Mouse (Mus musculus): Measurements from ENCODE around the gene Hdhd3. TPM values are rescaled to one million over a fixed set of nuclear protein-coding genes. Genes with fewer than 3 reads are reported as not detected.
A peak's percentile ranks its signal among the peaks of the same experiment; 100 is the strongest.

Gene Hdhd3
- polyA plus RNA-seq, 1 experiment from 2014 or later: 125 TPM

DNA sequence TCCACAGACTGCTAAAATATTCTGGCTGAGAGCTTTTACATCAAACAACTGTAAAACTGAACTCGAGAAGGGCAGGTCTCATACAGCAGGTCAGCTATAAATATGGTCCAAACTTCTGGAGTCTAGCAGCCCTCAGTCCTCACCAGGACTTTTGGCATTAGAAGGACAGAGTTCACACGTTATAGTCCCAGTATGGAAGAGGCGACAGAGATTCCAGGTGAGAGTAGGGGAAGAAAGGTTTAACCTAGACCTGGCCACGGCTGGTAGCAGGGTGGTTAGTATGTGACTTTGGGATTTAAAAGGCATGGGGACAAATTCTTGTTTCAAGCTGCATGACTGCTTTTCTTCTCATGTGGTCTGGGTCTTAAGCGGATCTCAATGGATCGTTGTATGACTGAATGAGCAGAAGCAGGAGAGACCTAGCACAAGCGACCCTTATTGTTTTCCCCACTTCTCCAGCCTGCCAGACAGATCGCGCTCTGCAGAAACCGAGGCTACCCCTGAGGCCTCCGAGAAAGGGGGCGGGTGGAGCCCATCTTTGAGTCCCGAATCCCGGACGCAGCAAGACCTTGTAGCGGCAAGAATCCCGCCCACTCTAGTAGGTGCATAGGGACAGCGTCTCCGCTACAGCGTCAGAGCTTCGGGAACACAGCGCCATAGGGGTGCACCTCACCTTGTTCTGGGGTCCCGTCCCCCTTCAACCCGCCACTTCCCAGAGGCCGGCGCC, 16.0 kb upstream of the Hdhd3 start:
- TF ChIP-seq CTCF (IDR thresholded peaks at IDR 0.05; ENCODE audit: low read depth): no peak
- H3K27me3 ChIP-seq (replicated peaks; ENCODE audit: control insufficient read depth, insufficient read depth, low read length): no peaks in the 10 kb centered on the region
- no peaks in the 10 kb centered on the region; the same call in 1 of the 2 replicates for H3K36me3 ChIP-seq (ENCODE audit: control insufficient read depth, insufficient read depth)
- WGBS: 2% methylated on average over 26 of the region's 26 CpGs
- H3K4me1 ChIP-seq (replicated peaks; ENCODE audit: control insufficient read depth, insufficient read depth, low read length): peaks cover 11% of the 10 kb centered on the region
- peak overlapping the region; percentile 81 for H3K9ac ChIP-seq (ENCODE audit: low read depth, low read length)
- peak overlapping the region; percentile 89 for H3K4me2 ChIP-seq (replicated peaks; ENCODE audit: low read depth)
- H3K27ac ChIP-seq (ENCODE audit: low read depth, low read length): peak overlapping the region; percentile 82
- H3K9me3 ChIP-seq (ENCODE audit: control insufficient read depth): no peaks in the 10 kb centered on the region
- H3K4me3 ChIP-seq (ENCODE audit: low read depth, low read length): peak overlapping the region; percentile 74
- ATAC-seq: peak; percentile 39

- H3K27ac ChIP-seq (ENCODE audit: low read depth, low read length): peak overlapping the region; percentile 82
- no peaks in the 10 kb centered on the region for H3K9me3 ChIP-seq (ENCODE audit: control insufficient read depth)
- peak overlapping the region; percentile 81 for H3K9ac ChIP-seq (ENCODE audit: low read depth, low read length)
- H3K4me3 ChIP-seq (ENCODE audit: low read depth, low read length): peak overlapping the region; percentile 74
- peak overlapping the region; percentile 89 for H3K4me2 ChIP-seq (replicated peaks; ENCODE audit: low read depth)
- peak; percentile 26 for ATAC-seq
- peaks cover 11% of the 10 kb centered on the region for H3K4me1 ChIP-seq (replicated peaks; ENCODE audit: control insufficient read depth, insufficient read depth, low read length)
- WGBS: 22% methylated on average over 13 of the region's 13 CpGs
- TF ChIP-seq CTCF (IDR thresholded peaks at IDR 0.05; ENCODE audit: low read depth): peak; percentile 27; the same call in 1 of the 2 replicates
- no peaks in the 10 kb centered on the region for H3K27me3 ChIP-seq (replicated peaks; ENCODE audit: control insufficient read depth, insufficient read depth, low read length)
- H3K36me3 ChIP-seq (ENCODE audit: control insufficient read depth, insufficient read depth): peaks cover 7% of the 10 kb centered on the region; the same call in 1 of the 2 replicates
Observed at GRCm38 (mm10) chr4:62518416-62519121, 15.3 kb upstream of the Hdhd3 start.

- peak overlapping the region; percentile 82 for H3K27ac ChIP-seq (ENCODE audit: low read depth, low read length)
- no peak for ATAC-seq
- peaks cover 11% of the 10 kb centered on the region for H3K4me1 ChIP-seq (replicated peaks; ENCODE audit: control insufficient read depth, insufficient read depth, low read length)
- H3K9ac ChIP-seq (ENCODE audit: low read depth, low read length): peak overlapping the region; percentile 81; the same call in 1 of the 2 replicates
- H3K27me3 ChIP-seq (replicated peaks; ENCODE audit: control insufficient read depth, insufficient read depth, low read length): no peaks in the 10 kb centered on the region
- H3K9me3 ChIP-seq (ENCODE audit: control insufficient read depth): no peaks in the 10 kb centered on the region
- H3K36me3 ChIP-seq (ENCODE audit: control insufficient read depth, insufficient read depth): peaks cover 15% of the 10 kb centered on the region
- peak overlapping the region; percentile 89 for H3K4me2 ChIP-seq (replicated peaks; ENCODE audit: low read depth)
- peak overlapping the region; percentile 74 for H3K4me3 ChIP-seq (ENCODE audit: low read depth, low read length)
- 43% methylated on average over 10 of the region's 10 CpGs for WGBS
- TF ChIP-seq CTCF (IDR thresholded peaks at IDR 0.05; ENCODE audit: low read depth): no peak
Observed at GRCm38 (mm10) chr4:62517538-62518415, 14.5 kb upstream of the Hdhd3 start.

DNA sequence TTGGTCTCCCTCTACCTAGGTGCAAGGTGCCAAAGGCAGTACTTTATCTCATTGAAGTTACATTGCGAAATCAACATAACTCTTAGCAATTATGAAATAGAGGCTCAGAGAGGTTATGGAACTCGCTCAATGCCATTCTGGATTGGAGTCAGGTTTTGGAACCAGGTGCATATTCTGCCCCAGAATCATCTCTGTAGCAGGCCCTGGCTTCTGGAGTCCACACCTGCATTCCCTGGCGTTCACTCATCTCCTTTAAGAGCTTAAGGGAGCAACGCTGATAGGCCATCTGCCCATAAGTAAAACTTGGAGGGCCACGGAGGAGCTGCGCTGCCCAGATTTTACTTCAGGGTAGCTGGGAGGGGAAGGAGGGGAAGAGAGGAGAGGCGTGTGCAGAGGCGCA, 13.8 kb upstream of the Hdhd3 start:
- Histone ChIP-seq H3K4me3 (ENCODE audit: low read depth, low read length) (no peak overlapping the region), H3K27ac (ENCODE audit: low read depth, low read length) (peak overlapping the region; percentile 82), H3K9me3 (ENCODE audit: control insufficient read depth) (no peaks in the 10 kb centered on the region), H3K4me2 (replicated peaks; ENCODE audit: low read depth) (peak overlapping the region; percentile 89), H3K36me3 (ENCODE audit: control insufficient read depth, insufficient read depth) (peaks cover 22% of the 10 kb centered on the region), H3K4me1 (replicated peaks; ENCODE audit: control insufficient read depth, insufficient read depth, low read length) (peaks cover 11% of the 10 kb centered on the region), H3K9ac (ENCODE audit: low read depth, low read length) (no peak overlapping the region), H3K27me3 (replicated peaks; ENCODE audit: control insufficient read depth, insufficient read depth, low read length) (no peaks in the 10 kb centered on the region)
- no peak for TF ChIP-seq CTCF (IDR thresholded peaks at IDR 0.05; ENCODE audit: low read depth)
- ATAC-seq: peak; percentile 25
- 45% methylated on average over 8 of the region's 8 CpGs for WGBS

- no peak for TF ChIP-seq CTCF (IDR thresholded peaks at IDR 0.05; ENCODE audit: low read depth)
- Histone ChIP-seq H3K27me3 (replicated peaks; ENCODE audit: control insufficient read depth, insufficient read depth, low read length) (no peaks in the 10 kb centered on the region), H3K4me3 (ENCODE audit: low read depth, low read length) (no peak overlapping the region), H3K36me3 (ENCODE audit: control insufficient read depth, insufficient read depth) (peaks cover 27% of the 10 kb centered on the region), H3K9ac (ENCODE audit: low read depth, low read length) (no peak overlapping the region), H3K4me2 (replicated peaks; ENCODE audit: low read depth) (peak overlapping the region; percentile 89), H3K4me1 (replicated peaks; ENCODE audit: control insufficient read depth, insufficient read depth, low read length) (peaks cover 11% of the 10 kb centered on the region), H3K27ac (ENCODE audit: low read depth, low read length) (peak overlapping the region; percentile 82), H3K9me3 (ENCODE audit: control insufficient read depth) (no peaks in the 10 kb centered on the region)
- ATAC-seq: peak; percentile 35; the same call in 1 of the 2 replicates
- 24% methylated on average over 1 of the region's 1 CpGs for WGBS
Observed at GRCm38 (mm10) chr4:62516579-62516978, 13.3 kb upstream of the Hdhd3 start.
